Mouse (Mus musculus) right cerebral cortex, postnatal 36 days (tissue): ENCODE measurements around the gene Ctcf.
A peak's percentile ranks its signal among the peaks of the same experiment; 100 is the strongest.

Experiments
- DNase-seq, 2 experiments: peaks; one replicate each; pipeline ENCODE4 v3.0.0; 2022; ENCODE audit warnings: low spot score in 2 of 2, mixed read lengths in 1 of 2

The Ctcf gene

GRCm38 (mm10) chr8:105648929-105649328, 12.6 kb downstream of the Ctcf start:
- DNase-seq: no peak

GRCm38 (mm10) chr8:105657641-105658040, 21.3 kb downstream of the Ctcf start:
- DNase-seq: no peak

GRCm38 (mm10) chr8:105661167-105661566, 24.8 kb downstream of the Ctcf start:
- DNase-seq: no peak

- DNase-seq: no peak
These were observed 41.5 kb downstream of the Ctcf start for GRCm38 (mm10) chr8:105677891-105678290.

- no peak for DNase-seq
These were observed 49.0 kb downstream of the Ctcf start for GRCm38 (mm10) chr8:105685325-105685724.

- DNase-seq: no peak
These were observed 49.5 kb downstream of the Ctcf start, which contains the start of gene Carmil2 for GRCm38 (mm10) chr8:105685796-105686308. Gene Carmil2, plus strand, starts transcription at chr8:105686274.

- DNase-seq: no peak
These were observed 50.2 kb downstream of the Ctcf start for GRCm38 (mm10) chr8:105686551-105686950.

- DNase-seq: no peak
These were observed 51.1 kb downstream of the Ctcf start for GRCm38 (mm10) chr8:105687512-105687911.

- no peak for DNase-seq
These were observed 51.9 kb downstream of the Ctcf start for GRCm38 (mm10) chr8:105688242-105688752.

- no peak for DNase-seq
These were observed 53.1 kb downstream of the Ctcf start for GRCm38 (mm10) chr8:105689256-105689982.

- no peak for DNase-seq
These were observed 53.6 kb downstream of the Ctcf start for GRCm38 (mm10) chr8:105689983-105690360.

GRCm38 (mm10) chr8:105690978-105691377, 54.6 kb downstream of the Ctcf start:
- DNase-seq: no peak

GRCm38 (mm10) chr8:105692449-105693182, 56.2 kb downstream of the Ctcf start:
- DNase-seq: no peak

- peak; percentile 60 to 61 for DNase-seq
These were observed 57.3 kb downstream of the Ctcf start for GRCm38 (mm10) chr8:105693648-105694047.

GRCm38 (mm10) chr8:105694051-105694799, 57.9 kb downstream of the Ctcf start:
- DNase-seq: no peak

GRCm38 (mm10) chr8:105695080-105695780, 58.9 kb downstream of the Ctcf start:
- no peak for DNase-seq

GRCm38 (mm10) chr8:105697196-105697780, 60.9 kb downstream of the Ctcf start:
- DNase-seq: no peak

- DNase-seq: no peak
These were observed 62.4 kb downstream of the Ctcf start for GRCm38 (mm10) chr8:105698734-105699133.

- no peak for DNase-seq
These were observed 63.3 kb downstream of the Ctcf start for GRCm38 (mm10) chr8:105699488-105700215.

- DNase-seq: peak; percentile 63 to 74
These were observed 64.2 kb downstream of the Ctcf start for GRCm38 (mm10) chr8:105700566-105700965.
